Mouse (Mus musculus) heart, postnatal 14 days (tissue): ENCODE data around the gene Nfs1. TPM values are rescaled to one million over a fixed set of nuclear protein-coding genes. Genes with fewer than 3 reads are reported as not detected.
"Not testable (repeated sequence)": the region's sequence is repeated elsewhere in the genome, so short reads cannot be mapped to it uniquely, and the experiment has no call there.

ENCODE experiments used
- DNase-seq, 2 experiments: peaks; one replicate each; pipeline ENCODE4 v3.0.0; 2021 to 2022
- intact Hi-C: fragments of 180-260 bp; cut with DNase I; formaldehyde crosslinking; loops from one replicate; pipeline ENCODE4 v1.15.1; 2025
- total RNA-seq, 2 experiments: library from RNA; stranded (reverse); gene quantifications; 2 replicates each; pipeline ENCODE4 v1.2.3; 2021

Nfs1 gene
- total RNA-seq, 2 experiments from 2014 or later = 65.0 to 70.5 TPM

DNA sequence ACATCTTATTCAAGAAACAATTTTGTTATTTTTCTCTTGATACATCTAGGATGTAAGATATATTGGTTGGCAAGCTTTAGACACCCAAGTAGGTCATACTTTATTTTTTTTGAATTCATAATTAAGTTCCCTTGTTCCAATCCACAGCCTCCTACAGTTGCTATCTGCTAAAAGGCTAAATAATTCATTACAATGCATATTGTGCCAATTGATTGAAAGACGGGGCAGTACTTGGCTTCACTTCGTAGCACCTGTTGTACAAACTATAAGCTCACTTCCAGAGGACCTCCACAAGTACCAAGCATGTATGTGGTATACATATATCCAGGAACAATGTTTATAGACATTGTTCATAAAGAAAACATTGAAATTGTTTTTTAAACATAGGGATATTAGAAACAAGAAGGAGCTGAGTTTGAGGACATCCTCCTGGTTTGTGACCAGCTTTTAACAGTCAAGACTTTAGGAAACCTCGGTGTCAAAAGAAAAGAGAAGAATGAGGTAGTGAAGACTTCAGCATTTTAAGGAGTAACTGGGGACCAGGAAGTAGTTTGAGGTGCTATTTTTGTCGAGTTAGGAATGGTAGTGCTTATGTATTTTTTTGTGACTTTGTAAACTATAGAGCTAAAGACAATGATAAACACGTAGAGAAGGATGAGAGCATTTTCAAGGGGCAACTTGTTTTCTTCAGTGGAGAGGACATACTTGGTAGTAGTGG is 2.4 kb upstream of the Nfs1 start:
- intact Hi-C loops = loop anchor here (2.0 kb wide), 2 partner anchors 16 to 28 kb away; no protein-coding TSS in a partner anchor
- DNase-seq = no peak

DNA sequence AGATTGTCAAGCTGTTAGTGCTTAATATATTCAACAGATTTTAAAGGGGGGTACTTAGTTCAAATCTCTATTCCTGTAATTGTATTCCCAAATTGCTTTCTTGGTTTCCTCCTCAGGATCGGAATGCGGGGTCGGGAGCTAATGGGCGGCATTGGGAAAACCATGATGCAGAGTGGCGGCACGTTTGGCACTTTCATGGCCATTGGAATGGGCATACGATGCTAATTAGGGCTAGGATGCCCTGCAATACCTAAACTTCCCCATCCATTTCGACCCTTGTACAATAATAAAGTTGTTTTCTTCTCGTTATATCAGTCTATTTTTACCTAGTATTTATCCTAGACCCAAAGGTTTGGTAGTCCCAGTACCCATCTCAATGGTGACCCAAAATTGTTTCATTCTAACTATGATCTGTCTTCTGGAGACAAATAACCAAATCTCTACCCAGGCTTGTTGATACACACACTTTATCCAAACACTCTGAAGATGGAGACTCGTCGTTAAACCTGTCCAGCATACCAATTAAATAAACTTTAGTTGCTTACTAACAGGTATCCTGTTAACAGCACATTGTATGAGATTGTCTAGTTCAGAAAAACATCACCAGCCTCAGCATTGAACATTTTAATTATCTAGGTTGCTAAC is 1.6 kb upstream of the Nfs1 start:
- DNase-seq = no peak
- intact Hi-C loops = loop anchor here (2.0 kb wide), 2 partner anchors 17 to 29 kb away; no protein-coding TSS in a partner anchor

DNA sequence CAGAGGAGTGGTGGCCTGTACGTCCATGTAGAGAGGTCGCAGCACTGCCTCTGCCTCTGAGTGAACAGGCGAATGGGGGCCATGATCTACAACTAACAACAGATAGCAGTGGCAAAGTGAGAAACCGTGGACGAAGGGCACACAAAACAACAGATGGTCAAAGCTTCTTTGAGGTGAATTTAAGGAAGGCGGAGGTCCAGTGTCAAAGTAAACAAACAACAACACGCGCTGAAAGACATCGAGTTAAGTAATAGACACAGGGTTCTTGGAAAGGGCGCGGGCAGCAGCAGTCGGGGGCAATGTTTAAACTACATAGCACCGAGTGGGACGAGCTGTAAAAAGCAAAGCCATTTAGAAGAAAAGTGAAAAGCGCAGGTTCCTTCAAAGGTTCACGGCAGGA is 619 bp downstream of the Nfs1 start:
- intact Hi-C loops = loop anchor here (5.0 kb wide), 1 partner anchor 181 kb away; no protein-coding TSS in a partner anchor
- DNase-seq = peak; percentile 6 to 11

DNA sequence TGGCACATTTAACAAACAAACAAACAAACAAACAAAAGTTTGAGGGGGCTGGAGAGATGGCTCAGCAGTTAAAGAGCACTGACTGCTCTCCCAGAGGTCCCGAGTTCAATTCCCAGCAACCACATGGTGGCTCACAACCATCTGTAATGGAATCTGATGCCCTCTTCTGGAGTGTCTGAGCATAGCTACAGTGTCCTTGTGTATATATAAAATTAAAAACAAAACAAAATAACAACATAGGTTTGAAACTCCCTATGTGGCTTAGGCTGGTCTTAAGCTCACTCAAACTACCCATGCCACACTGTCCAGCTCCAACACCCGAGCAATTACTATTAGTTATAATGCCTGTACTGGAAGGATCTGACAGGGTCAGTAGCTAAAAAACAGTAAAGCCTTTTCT is 1.2 kb downstream of the Nfs1 start:
- DNase-seq = no peak
- intact Hi-C loops = loop anchor here (5.0 kb wide), 1 partner anchor 181 kb away; no protein-coding TSS in a partner anchor

DNA sequence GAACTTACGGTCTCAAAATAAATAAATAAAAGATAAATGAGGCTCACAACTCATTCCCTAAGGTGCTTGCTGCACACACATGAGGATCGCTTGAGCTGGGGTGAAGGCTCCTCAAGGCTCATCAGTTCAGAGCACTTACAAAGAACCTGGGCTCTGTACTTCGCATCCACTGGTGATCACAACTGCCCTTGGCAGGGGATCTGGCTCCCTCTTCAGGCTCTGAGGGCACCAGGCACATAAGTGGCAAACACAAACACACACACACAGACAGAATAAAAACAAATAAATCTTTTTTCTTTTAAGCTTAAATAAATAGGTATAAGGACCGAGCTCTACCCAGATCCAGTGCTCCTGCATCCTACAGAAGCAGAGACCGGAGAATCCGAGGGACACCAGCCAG is 8.3 kb downstream of the Nfs1 start:
- intact Hi-C loops = no loop called here
- DNase-seq = no peak

DNA sequence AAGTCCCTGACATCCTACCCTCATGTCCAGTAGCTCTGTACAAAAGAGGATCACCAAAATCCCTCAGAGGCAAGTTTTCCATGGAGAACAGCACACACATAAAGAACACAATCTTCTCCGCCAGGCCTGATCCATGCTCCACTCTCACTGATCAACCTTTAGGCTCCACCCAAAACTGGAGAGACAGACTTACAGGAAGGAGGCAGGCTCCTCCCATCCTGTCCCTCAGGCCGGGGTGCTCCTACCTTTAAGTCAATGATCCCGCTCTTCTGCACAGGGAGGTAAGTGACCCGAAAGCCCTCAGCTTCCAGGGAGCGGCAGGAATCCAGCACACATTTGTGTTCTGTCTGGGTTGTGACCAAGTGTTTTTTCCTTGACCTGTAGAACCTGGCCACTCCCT is 9.8 kb downstream of the Nfs1 start:
- intact Hi-C loops = loop anchor here (5.0 kb wide), 1 partner anchor 148 kb away; no protein-coding TSS in a partner anchor
- no peak for DNase-seq

DNA sequence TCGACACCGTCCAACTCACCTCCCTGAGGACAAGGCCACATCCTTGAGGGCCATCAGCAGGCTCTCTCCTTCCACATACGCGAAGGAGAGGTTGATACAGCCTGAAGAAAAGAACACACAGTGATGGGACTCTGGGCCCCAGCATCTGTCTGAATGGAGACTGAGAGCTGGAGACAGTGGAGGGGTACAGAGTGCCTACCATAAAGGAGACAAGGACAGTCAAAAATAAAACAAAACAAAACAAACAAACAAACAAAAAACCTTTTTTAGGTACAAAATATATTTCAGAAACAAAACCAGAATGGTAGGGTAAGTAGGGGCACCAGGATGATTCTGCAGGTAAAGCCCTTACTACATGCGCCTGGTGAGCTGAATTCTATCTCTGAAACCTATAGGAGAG is 17.0 kb downstream of the Nfs1 start, which contains the start of gene Gm28036:
Gm28036 (minus strand) TSS at position 101 of the 400 bp plus-strand sequence.
- intact Hi-C loops = no loop called here
- no peak for DNase-seq

DNA sequence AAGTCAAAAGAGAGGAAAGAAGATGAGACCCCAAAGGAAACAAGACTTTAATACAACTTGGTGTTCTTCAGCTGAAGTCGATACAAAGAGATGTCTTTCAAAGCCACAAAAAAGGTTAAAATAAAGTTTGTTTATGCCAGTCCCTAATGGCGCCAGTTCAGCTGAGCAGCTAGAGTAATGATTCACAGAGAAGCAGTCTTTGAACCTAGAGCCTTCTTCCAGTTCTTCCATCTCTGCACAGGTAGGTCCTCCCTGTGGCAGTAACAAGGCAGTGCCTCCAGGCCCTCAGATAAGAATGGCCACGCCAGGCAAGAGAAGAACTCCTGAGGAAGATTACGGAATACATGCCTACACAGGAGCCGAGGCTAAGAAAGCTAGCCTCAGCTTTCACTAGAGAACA is 20.3 kb downstream of the Nfs1 start:
- intact Hi-C loops = no loop called here

DNA sequence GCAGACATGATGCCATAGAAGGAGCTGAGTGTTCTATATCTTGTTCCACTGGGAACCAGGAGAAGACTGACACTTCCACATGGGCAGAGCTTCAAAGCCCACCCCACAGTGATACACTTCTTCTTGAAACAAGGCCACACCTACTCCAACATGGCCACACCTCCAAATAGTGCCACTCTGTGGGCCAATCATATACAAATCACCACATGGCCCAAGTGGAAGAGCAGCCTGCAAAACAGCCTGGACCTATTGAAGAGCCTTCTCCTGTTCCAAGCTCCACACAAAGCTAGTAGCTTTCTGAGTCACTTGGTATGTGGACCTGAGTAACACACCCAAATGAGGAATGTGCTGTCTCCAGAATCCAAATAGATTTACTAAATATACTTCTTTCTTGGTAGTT is 24.4 kb downstream of the Nfs1 start:
- no peak for DNase-seq

More for the DNA sequence above, 20.3 kb downstream of the Nfs1 start:
- DNase-seq = no peak

DNA sequence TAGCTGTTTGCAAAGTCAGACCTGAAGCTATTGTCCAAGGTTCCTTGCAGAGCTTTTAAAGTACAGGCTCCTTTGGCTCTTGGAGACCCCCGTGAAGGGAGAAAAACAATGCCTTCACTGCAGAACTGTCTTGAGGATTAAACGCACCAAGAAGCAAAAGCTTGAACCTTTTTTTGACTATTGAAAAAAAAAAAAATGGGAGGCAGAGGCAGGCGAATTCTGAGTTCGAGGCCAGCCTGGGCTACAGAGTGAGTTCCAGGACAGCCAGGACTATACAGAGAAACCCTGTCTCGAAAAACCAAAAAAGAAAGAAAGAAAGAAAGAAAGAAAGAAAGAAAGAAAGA is 31.9 kb downstream of the Nfs1 start:
- intact Hi-C loops, DNase-seq: not testable (repeated sequence)

More for the DNA sequence above, 24.4 kb downstream of the Nfs1 start:
- intact Hi-C loops = no loop called here

DNA sequence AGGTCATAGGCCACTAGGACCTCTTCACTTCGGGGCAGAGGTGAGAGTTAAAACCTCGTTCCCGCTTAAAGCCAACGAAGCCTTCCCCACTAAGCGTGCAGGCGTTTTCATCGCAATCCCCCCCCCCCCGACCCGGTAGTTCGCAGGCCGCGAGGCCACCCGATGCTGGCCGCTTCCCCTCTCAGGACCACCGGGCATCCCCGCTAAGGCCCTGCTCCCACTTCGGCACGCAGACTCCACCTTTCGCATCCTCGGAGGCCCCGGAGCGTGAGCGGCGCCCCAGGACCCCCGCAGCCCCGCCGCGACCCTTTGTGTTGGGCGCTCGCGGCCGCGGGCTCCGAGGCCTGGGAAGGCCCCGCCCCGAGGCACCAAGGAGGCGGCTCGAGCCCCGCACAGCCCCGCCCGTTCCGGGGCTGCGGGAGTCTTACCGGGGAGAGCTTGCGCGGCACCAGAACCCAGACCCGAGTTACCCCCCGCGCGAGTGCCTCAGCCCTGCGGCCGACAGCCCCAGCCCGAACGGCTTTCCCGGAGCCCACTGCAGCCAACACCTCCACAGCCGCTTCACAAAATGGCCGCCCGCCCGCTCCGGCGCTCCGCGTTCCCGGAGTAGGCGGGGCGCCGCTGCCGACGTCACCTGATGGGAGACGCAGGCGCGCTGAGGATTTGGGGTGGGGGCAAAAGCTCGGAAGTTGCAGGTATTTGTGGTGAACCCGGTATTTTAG is 32.5 kb downstream of the Nfs1 start, which contains the start of the genes Cpne1 and Rbm12:
Cpne1 (minus strand) TSS at position 608 of the 722 bp plus-strand sequence.
Rbm12 (minus strand) TSS at position 621 of the 722 bp plus-strand sequence.
- peak; percentile 94 to 96 for DNase-seq
- intact Hi-C loops = no loop called here

DNA sequence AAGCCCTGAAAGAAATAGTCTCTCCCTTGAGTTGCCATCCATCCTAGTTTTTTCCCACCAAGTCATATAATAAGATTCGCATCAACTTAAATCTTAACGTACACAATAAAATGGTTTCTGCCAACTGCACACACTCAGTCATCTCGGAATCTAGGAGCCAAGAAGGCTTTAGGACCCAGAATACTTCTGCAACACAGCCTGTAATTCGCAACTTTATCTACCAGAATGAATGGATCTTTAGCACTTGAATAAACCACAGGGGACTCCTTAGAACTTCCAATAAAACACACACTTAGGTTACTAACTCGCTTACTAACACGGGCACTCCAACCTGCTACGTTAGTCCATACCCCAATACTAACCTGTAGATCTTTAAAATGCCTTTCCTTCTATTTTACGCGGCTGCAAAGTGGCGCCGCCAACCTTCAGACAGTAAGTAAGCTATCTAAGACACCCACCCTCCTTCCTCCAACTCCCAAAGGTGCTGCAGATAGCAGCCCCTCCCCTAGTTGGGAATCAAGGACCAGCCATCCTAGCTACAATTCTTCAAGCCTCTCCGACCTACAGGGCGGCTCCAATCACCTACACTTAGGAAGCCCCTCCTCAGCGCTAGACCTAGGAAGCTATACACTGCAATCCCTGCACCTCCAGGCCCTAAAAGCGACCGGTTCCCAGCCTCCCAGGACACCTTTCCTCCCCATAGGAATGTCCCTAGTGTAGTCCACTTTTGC is 33.2 kb downstream of the Nfs1 start:
- DNase-seq = no peak
- intact Hi-C loops = no loop called here

DNA sequence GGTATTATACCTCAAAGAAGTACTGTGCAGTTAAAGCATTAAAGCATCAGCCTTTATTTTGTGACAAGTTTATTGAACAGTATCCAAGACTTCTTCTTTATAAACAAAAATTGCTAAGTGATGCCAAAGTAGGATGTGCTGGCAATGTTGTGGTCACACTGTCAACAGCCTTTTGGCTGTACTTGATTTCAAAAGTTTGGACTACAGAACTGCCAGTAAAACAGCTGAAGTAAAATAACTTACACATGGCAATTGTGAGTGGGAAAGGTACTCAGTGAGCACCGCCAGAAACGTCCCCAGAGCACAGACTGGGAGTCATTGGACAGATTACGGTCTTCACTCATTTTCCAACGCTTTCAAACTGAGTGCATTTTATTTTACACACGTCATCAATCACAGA is 52.1 kb downstream of the Nfs1 start:
- intact Hi-C loops = no loop called here
- no peak for DNase-seq

DNA sequence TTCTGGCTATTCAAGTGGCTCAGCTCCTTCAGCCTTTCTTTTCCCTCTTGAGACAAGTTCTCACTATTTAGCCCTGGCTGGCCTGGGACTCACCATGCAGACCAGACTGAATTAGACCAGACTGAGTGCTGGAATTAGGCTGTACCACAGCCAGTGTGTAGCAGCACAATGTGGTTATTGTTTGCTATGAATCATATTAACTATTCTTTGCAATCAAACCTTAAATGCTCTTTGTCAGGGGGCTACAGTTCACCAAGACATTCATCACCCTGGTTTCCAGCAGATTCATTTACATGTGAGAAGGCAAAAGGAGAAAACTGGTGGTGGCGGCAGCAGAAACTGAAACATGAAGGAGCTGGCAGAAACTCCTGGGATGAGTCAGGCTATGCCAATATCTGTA is 54.2 kb downstream of the Nfs1 start:
- DNase-seq = no peak
- intact Hi-C loops = no loop called here

DNA sequence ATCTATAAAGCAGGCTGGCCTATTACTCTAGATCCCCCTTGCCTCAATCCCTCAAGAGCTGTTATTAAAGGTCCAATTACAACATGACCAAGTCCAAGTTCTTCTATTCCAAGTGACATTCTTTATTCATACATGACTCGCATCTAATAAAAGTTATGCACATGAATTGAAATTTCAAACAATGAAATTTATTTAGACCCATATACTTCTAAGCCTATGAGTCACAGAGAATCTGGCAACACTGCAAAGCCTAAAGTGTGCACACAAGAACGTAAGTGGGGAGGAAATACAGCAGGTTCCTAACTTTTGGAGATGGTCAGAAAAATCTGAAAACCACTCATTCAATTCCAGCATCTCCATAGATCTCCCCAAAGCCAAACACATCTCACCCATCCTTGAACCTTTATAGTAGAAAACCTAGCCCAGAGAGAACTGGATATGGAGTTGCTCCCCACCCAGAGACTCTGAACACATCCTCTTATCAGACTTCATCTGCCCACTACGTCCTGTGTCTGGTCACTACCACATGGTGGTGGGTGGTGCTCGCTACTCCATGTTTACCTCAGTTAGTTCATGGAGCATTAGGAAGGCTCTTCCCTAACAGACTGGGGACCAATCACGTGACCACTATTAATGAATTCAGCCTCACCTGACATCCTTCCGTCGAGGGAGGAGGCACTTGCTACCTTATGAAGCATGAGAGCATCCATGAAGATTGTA is 56.4 kb downstream of the Nfs1 start:
- intact Hi-C loops = no loop called here
- DNase-seq = no peak

DNA sequence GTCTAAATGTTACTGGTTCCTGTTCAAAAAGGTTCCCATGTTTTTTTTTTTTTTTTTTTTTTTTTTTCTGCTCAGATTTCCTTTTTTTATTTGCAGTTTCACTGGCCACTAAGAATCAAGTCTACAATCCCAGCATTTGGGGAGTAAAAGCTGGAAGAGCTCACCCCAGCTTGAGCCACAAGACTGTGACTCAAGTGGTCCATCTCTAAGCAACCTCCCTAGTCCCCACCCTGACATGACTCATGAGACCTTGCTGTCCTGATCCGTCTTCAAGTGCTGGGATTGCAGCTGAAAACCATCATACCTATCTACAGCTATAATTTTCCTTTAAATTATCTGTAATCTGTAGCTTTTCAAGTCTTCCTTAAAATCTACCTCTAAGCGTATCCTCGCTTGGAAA is 59.4 kb downstream of the Nfs1 start:
- intact Hi-C loops = no loop called here

DNA sequence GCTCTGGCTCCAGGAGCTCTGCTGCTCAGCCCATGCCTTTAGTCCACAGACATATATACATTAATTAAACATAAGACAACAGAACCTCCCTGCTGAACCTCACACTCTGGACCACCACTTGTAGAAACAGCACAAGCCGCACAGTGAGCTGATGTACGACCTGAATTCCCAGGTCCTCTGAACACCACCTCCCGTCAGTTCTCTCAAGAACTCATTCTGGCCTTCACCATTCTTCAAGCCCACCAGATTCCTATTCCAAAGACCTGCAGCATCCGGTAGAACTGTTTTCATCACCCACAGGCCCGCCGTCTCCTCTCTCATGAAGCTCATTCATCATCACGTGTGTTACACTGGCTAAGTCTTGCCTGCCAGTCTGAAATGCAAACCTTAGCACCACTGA is 63.6 kb downstream of the Nfs1 start:
- intact Hi-C loops = no loop called here
- no peak for DNase-seq

More for the DNA sequence above, 59.4 kb downstream of the Nfs1 start:
- no peak for DNase-seq

DNA sequence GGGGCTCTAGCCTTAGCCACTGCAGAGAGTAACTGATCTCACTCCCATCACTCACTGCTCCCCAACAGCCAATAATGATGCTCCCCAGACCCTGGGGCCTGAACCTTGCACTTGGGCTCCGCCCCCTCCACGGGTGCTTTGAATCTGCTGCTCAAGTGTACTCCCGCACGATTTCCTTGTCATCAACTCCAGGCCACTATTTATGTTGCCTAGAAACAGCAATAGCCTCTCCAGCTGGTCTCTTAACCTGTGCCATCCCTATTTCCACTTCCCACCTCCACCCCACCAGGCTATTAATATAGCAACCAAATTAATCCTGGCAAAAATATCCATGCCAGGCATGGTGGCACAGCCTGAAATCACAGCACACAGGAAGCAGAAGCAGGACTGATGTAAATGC is 64.3 kb downstream of the Nfs1 start:
- DNase-seq = no peak
- intact Hi-C loops = no loop called here

DNA sequence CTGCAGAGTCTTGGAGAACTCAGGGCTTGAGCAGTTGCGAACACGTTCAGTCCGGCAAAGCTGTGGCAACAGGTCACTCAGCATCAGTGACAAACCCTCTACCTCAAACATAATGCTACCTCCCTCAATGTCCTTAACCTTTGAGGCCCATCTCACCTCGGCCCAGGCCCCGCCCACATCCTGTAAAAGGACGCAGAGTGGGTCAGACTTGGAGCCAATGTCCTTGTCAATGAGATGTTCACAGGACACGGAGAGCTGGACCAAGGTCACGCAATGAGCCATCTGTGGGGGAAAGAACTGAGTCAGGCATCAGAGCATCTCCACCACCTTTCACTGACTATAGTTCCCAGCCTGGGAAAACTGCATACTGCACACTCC is 64.8 kb downstream of the Nfs1 start:
- DNase-seq = no peak
- intact Hi-C loops = no loop called here
